In the genomic region with DNA sequence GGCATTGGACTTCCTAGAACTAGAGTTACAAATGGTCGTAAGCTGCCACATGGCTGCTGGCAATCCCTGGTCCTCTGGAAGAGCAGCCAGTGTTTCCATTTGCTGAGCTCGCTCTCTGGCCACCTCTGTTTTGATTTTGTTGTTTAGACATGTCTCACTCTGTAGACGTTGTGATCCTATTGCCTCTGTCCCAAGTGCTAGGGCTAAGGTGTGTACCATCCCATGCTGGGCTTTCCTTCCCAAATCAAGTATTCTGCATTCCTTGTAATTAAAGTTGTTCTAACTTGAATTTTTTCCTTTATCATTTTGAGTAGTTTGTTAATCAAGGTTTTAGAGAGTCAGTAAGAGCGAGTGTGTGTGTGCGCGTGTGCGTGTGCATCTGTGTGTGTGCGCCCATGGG, we compare ENCODE assay signal across 25 mouse cellular contexts. TPM values are rescaled to one million over a fixed set of nuclear protein-coding genes. Genes with fewer than 3 reads are reported as not detected.
DNase-seq lines count a peak whose midpoint lies in the region; ATAC-seq and TF ChIP-seq lines count a peak whose summit lies in the region.
"Had no signal": no experiment of that assay in that cellular context is flagged by ENCODE, and none has a peak within 500 bp of the region (broad histone marks: within the 10 kb centered on the region; RNA-seq: fewer than 3 reads in every experiment).

No protein-coding gene starts in this region.

- no peak for TF ChIP-seq CTCF in gastrocnemius, adult 2 months (IDR thresholded peaks at IDR 0.05)
- no peak for TF ChIP-seq CTCF in liver, adult 2 months (IDR thresholded peaks at IDR 0.05; ENCODE audit: low read depth, low read length)
- no peak for TF ChIP-seq CTCF in stomach, postnatal 0 days (IDR thresholded peaks at IDR 0.05; ENCODE audit: low read depth)

- no peak overlapping the region for H3K4me2 ChIP-seq in liver, embryonic 11.5 days
- no peak overlapping the region for H3K4me2 ChIP-seq in stomach, postnatal 0 days (replicated peaks; ENCODE audit: low read depth)
- H3K4me2 ChIP-seq in forebrain, embryonic 15.5 days (replicated peaks) = no peak overlapping the region
- H3K4me2 ChIP-seq: embryonic facial prominence, embryonic 12.5 days; forebrain, embryonic 13.5 days had no signal

- H3K27ac ChIP-seq in gastrocnemius, adult 2 months = peak overlapping the region; percentile 48
- H3K27ac ChIP-seq in liver, adult 2 months (replicated peaks; ENCODE audit: insufficient read depth, low read depth, low read length) = peak overlapping the region; percentile 12; the same call in 1 of the 2 replicates
- H3K27ac ChIP-seq in liver, embryonic 11.5 days (ENCODE audit: low read depth, low read length) = no peak overlapping the region
- H3K27ac ChIP-seq in stomach, postnatal 0 days (replicated peaks) = peak overlapping the region; percentile 9; the same call in 1 of the 2 replicates
- no peak overlapping the region for H3K27ac ChIP-seq in forebrain, embryonic 15.5 days (replicated peaks)
- H3K27ac ChIP-seq: embryonic facial prominence, embryonic 10.5 days; embryonic facial prominence, embryonic 12.5 days; forebrain, embryonic 13.5 days had no signal

- H3K79me2 ChIP-seq in liver, adult 2 months (ENCODE audit: control insufficient read depth, insufficient read depth, low read length) = peaks cover 13% of the 10 kb centered on the region; the same call in 1 of the 2 replicates

- no peaks in the 10 kb centered on the region for H3K27me3 ChIP-seq in liver, adult 2 months (ENCODE audit: control insufficient read depth, insufficient read depth, low read length)
- H3K27me3 ChIP-seq in liver, embryonic 11.5 days (replicated peaks; ENCODE audit: control insufficient read depth, insufficient read depth, low read length) = no peaks in the 10 kb centered on the region
- H3K27me3 ChIP-seq in stomach, postnatal 0 days (ENCODE audit: control insufficient read depth, insufficient read depth, low read length) = no peaks in the 10 kb centered on the region
- no peaks in the 10 kb centered on the region for H3K27me3 ChIP-seq in forebrain, embryonic 15.5 days
- H3K27me3 ChIP-seq: CH12.LX; embryonic facial prominence, embryonic 12.5 days; forebrain, embryonic 13.5 days; Patski had no signal

- WGBS in liver, adult 2 months = 69% methylated on average over 8 of the region's 8 CpGs
- WGBS in liver, embryonic 11.5 days = 89% methylated on average over 8 of the region's 8 CpGs
- WGBS in stomach, postnatal 0 days = 82% methylated on average over 8 of the region's 8 CpGs
- WGBS in forebrain, embryonic 15.5 days = 95% methylated on average over 8 of the region's 8 CpGs

- no peak overlapping the region for H3K4me3 ChIP-seq in gastrocnemius, adult 2 months
- no peak overlapping the region for H3K4me3 ChIP-seq in liver, adult 2 months (ENCODE audit: insufficient read depth, low read depth, low read length)
- no peak overlapping the region for H3K4me3 ChIP-seq in liver, embryonic 11.5 days (ENCODE audit: low read depth, low read length)
- no peak overlapping the region for H3K4me3 ChIP-seq in stomach, postnatal 0 days (ENCODE audit: low read depth, low read length)
- no peak overlapping the region for H3K4me3 ChIP-seq in forebrain, embryonic 15.5 days
- H3K4me3 ChIP-seq: embryonic facial prominence, embryonic 10.5 days; embryonic facial prominence, embryonic 12.5 days; forebrain, embryonic 13.5 days had no signal

- intact Hi-C loops in gastrocnemius, adult 2 months (cut with DNase I) = no loop called here

- H3K36me3 ChIP-seq in liver, adult 2 months (ENCODE audit: control insufficient read depth, insufficient read depth, low read length) = peaks cover 25% of the 10 kb centered on the region
- H3K36me3 ChIP-seq in liver, embryonic 11.5 days (ENCODE audit: control insufficient read depth, insufficient read depth, low read length) = peaks cover 23% of the 10 kb centered on the region
- peaks cover 10% of the 10 kb centered on the region for H3K36me3 ChIP-seq in stomach, postnatal 0 days (ENCODE audit: control insufficient read depth, insufficient read depth, low read length)
- peaks cover 32% of the 10 kb centered on the region for H3K36me3 ChIP-seq in forebrain, embryonic 15.5 days

- peaks cover 30% of the 10 kb centered on the region for H3K4me1 ChIP-seq in liver, adult 2 months (ENCODE audit: control insufficient read depth, insufficient read depth, low read length)
- H3K4me1 ChIP-seq in liver, embryonic 11.5 days (replicated peaks; ENCODE audit: control insufficient read depth, insufficient read depth, low read length) = peaks cover 17% of the 10 kb centered on the region
- no peaks in the 10 kb centered on the region for H3K4me1 ChIP-seq in stomach, postnatal 0 days (replicated peaks; ENCODE audit: control insufficient read depth, insufficient read depth)
- peaks cover 14% of the 10 kb centered on the region for H3K4me1 ChIP-seq in forebrain, embryonic 15.5 days

- ATAC-seq in liver, embryonic 11.5 days (replicated peaks; ENCODE audit: low FRiP score) = no peak
- no peak for ATAC-seq in stomach, postnatal 0 days (ENCODE audit: low FRiP score, low TSS enrichment)
- ATAC-seq in forebrain, embryonic 15.5 days (replicated peaks) = no peak
- ATAC-seq: CD4-positive, CD25-positive, alpha-beta regulatory T cell, adult 4 months; forebrain, embryonic 13.5 days; forebrain, embryonic 16.5 days; Patski had no signal

- peak overlapping the region; percentile 21; the same call in 1 of the 2 replicates for H3K9ac ChIP-seq in liver, adult 2 months (ENCODE audit: low read depth, low read length)
- no peak overlapping the region for H3K9ac ChIP-seq in liver, embryonic 11.5 days (ENCODE audit: low read depth, low read length)
- H3K9ac ChIP-seq in stomach, postnatal 0 days (ENCODE audit: low read length) = no peak overlapping the region
- H3K9ac ChIP-seq in forebrain, embryonic 15.5 days (replicated peaks) = no peak overlapping the region
- H3K9ac ChIP-seq: embryonic facial prominence, embryonic 12.5 days; forebrain, embryonic 13.5 days had no signal

- no peak for DNase-seq in gastrocnemius, adult 2 months
- DNase-seq in gastrocnemius, postnatal 25 days = no peak
- DNase-seq in liver, adult 2 months (ENCODE audit: extremely low read depth, low read depth, low spot score) = peak; percentile 34
- DNase-seq in liver, embryonic 11.5 days (ENCODE audit: low spot score) = no peak
- peak; percentile 68 for DNase-seq in R1 (ENCODE audit: low read depth, low spot score)
- DNase-seq in stomach, postnatal 0 days (ENCODE audit: low spot score) = no peak
- DNase-seq in gastrocnemius, adult 8-10 months (ENCODE audit: low spot score in 2 of 2) = no peak
- DNase-seq: adrenal gland, adult 2 months; adrenal gland, postnatal 10 days; adrenal gland, postnatal 25 days; B cell, adult 2 months; cerebellum, adult 11-12 months; cerebellum, adult 2 months; cerebellum, adult 9-10 months; cerebellum, postnatal 10 days; cerebellum, postnatal 25 days had no signal

- no peak for TF ChIP-seq EP300 in stomach, postnatal 0 days (optimal IDR thresholded peaks at IDR 0.05)

- TF ChIP-seq POLR2A in liver, adult 2 months (IDR thresholded peaks at IDR 0.05; ENCODE audit: extremely low read depth, insufficient read depth, low read length) = no peak

- no peaks in the 10 kb centered on the region for H3K9me3 ChIP-seq in liver, embryonic 11.5 days (ENCODE audit: control insufficient read depth, low read length)
- no peaks in the 10 kb centered on the region for H3K9me3 ChIP-seq in stomach, postnatal 0 days (ENCODE audit: control insufficient read depth, low read length)
- no peaks in the 10 kb centered on the region for H3K9me3 ChIP-seq in forebrain, embryonic 15.5 days
- H3K9me3 ChIP-seq: embryonic facial prominence, embryonic 10.5 days; embryonic facial prominence, embryonic 12.5 days; forebrain, embryonic 13.5 days; G1E had no signal

RNA-seq across cellular contexts. Expression of gene Cs, which starts 10.0 kb away (rescaled TPM):
- total RNA-seq in gastrocnemius, adult 2 months (2021) = 100 to 1,000 TPM; 541 to 658 TPM
- 100 to 1,000 TPM; 589 to 611 TPM for total RNA-seq in gastrocnemius, postnatal 25 days (2021)
- total RNA-seq in liver, adult 2 months (2014; rRNA removed) = 57.1 and 60.1 TPM in 2 replicates
- 99.6 and 115 TPM in 2 replicates for polyA plus RNA-seq in liver, adult 2 months (2012; rRNA removed)
- polyA plus RNA-seq in liver, embryonic 11.5 days (2014; fragmentation: Nextera tagmentation; extraction: Ambion mirVana) = 255 and 280 TPM in 2 replicates
- polyA plus RNA-seq in stomach, postnatal 0 days (2015; fragmentation: Nextera tagmentation; extraction: Ambion mirVana) = 152 and 158 TPM in 2 replicates
- polyA plus RNA-seq in forebrain, embryonic 15.5 days (2015; fragmentation: Nextera tagmentation; extraction: Ambion mirVana) = 233 and 237 TPM in 2 replicates
- 100 to 1,000 TPM; 491 to 577 (median 541) TPM for total RNA-seq in gastrocnemius, adult 8-10 months (2022)

RNA-seq across cellular contexts. Expression of gene Coq10a, which starts 21.3 kb away (rescaled TPM):
- 100 to 1,000 TPM; 447 to 542 TPM for total RNA-seq in gastrocnemius, adult 2 months (2021)
- total RNA-seq in gastrocnemius, postnatal 25 days (2021) = 100 to 1,000 TPM; 443 to 454 TPM
- 19.9 and 20.7 TPM in 2 replicates for total RNA-seq in liver, adult 2 months (2014; rRNA removed)
- polyA plus RNA-seq in liver, adult 2 months (2012; rRNA removed) = 57.9 and 65.7 TPM in 2 replicates
- 8.4 and 10.5 TPM in 2 replicates for polyA plus RNA-seq in liver, embryonic 11.5 days (2014; fragmentation: Nextera tagmentation; extraction: Ambion mirVana)
- 12.9 and 13.8 TPM in 2 replicates for polyA plus RNA-seq in stomach, postnatal 0 days (2015; fragmentation: Nextera tagmentation; extraction: Ambion mirVana)
- 33.7 and 35.7 TPM in 2 replicates for polyA plus RNA-seq in forebrain, embryonic 15.5 days (2015; fragmentation: Nextera tagmentation; extraction: Ambion mirVana)
- 100 to 1,000 TPM; 409 to 479 (median 445) TPM for total RNA-seq in gastrocnemius, adult 8-10 months (2022)

RNA-seq across cellular contexts. Expression of gene Cnpy2, which starts 25.3 kb away (rescaled TPM):
- total RNA-seq in gastrocnemius, adult 2 months (2021) = 10 to 100 TPM; 35.1 to 52.1 TPM
- 10 to 100 TPM; 45.5 to 47.9 TPM for total RNA-seq in gastrocnemius, postnatal 25 days (2021)
- total RNA-seq in liver, adult 2 months (2014; rRNA removed) = 89.5 and 107 TPM in 2 replicates
- polyA plus RNA-seq in liver, adult 2 months (2012; rRNA removed) = 69.0 and 72.0 TPM in 2 replicates
- polyA plus RNA-seq in liver, embryonic 11.5 days (2014; fragmentation: Nextera tagmentation; extraction: Ambion mirVana) = 195 and 221 TPM in 2 replicates
- polyA plus RNA-seq in stomach, postnatal 0 days (2015; fragmentation: Nextera tagmentation; extraction: Ambion mirVana) = 214 and 218 TPM in 2 replicates
- 208 and 216 TPM in 2 replicates for polyA plus RNA-seq in forebrain, embryonic 15.5 days (2015; fragmentation: Nextera tagmentation; extraction: Ambion mirVana)
- total RNA-seq in gastrocnemius, adult 8-10 months (2022) = 10 to 100 TPM; 51.0 to 56.9 (median 52.2) TPM

RNA-seq across cellular contexts. Expression of gene Ankrd52, which starts 29.4 kb away (rescaled TPM):
- total RNA-seq in gastrocnemius, adult 2 months (2021) = 10 to 100 TPM; 46.7 to 58.9 TPM
- 10 to 100 TPM; 61.5 to 70.1 TPM for total RNA-seq in gastrocnemius, postnatal 25 days (2021)
- 5.6 and 9.3 TPM in 2 replicates for total RNA-seq in liver, adult 2 months (2014; rRNA removed)
- polyA plus RNA-seq in liver, adult 2 months (2012; rRNA removed) = 11.8 and 14.8 TPM in 2 replicates
- polyA plus RNA-seq in liver, embryonic 11.5 days (2014; fragmentation: Nextera tagmentation; extraction: Ambion mirVana) = 12.2 and 13.4 TPM in 2 replicates
- polyA plus RNA-seq in stomach, postnatal 0 days (2015; fragmentation: Nextera tagmentation; extraction: Ambion mirVana) = 2.9 and 4.3 TPM in 2 replicates
- polyA plus RNA-seq in forebrain, embryonic 15.5 days (2015; fragmentation: Nextera tagmentation; extraction: Ambion mirVana) = 13.0 and 13.4 TPM in 2 replicates
- 10 to 100 TPM; 38.7 to 48.8 (median 43.2) TPM for total RNA-seq in gastrocnemius, adult 8-10 months (2022)

RNA-seq across cellular contexts. Expression of gene Pan2, which starts 44.4 kb away (rescaled TPM):
- 1 to 10 TPM; 5.1 to 5.3 TPM for total RNA-seq in gastrocnemius, adult 2 months (2021)
- total RNA-seq in gastrocnemius, postnatal 25 days (2021) = 1 to 10 TPM; 5.1 to 5.4 TPM
- total RNA-seq in liver, adult 2 months (2014; rRNA removed) = 9.1 and 11.8 TPM in 2 replicates
- polyA plus RNA-seq in liver, adult 2 months (2012; rRNA removed) = 12.7 and 20.3 TPM in 2 replicates
- polyA plus RNA-seq in liver, embryonic 11.5 days (2014; fragmentation: Nextera tagmentation; extraction: Ambion mirVana) = 27.8 and 29.9 TPM in 2 replicates
- 12.6 and 14.1 TPM in 2 replicates for polyA plus RNA-seq in stomach, postnatal 0 days (2015; fragmentation: Nextera tagmentation; extraction: Ambion mirVana)
- polyA plus RNA-seq in forebrain, embryonic 15.5 days (2015; fragmentation: Nextera tagmentation; extraction: Ambion mirVana) = 27.6 and 30.9 TPM in 2 replicates
- total RNA-seq in gastrocnemius, adult 8-10 months (2022) = 1 to 10 TPM; 2.6 to 3.9 (median 3.2) TPM

Comparison
In these comparisons a context has a peak if more than half of its experiments do, and no peak if none do; other contexts are left out.
1. DNase-seq: peak in liver, adult 2 months (single experiment) and R1 (single experiment); none in gastrocnemius, adult 2 months (single experiment), gastrocnemius, postnatal 25 days (single experiment), liver, embryonic 11.5 days (single experiment), stomach, postnatal 0 days (single experiment) and gastrocnemius, adult 8-10 months (0 of 2).
2. H3K27ac ChIP-seq: peak in gastrocnemius, adult 2 months (single experiment), liver, adult 2 months (single experiment) and stomach, postnatal 0 days (single experiment); none in liver, embryonic 11.5 days (single experiment) and forebrain, embryonic 15.5 days (single experiment).
3. RNA of gene Coq10a, which starts 21.3 kb away (total RNA-seq): 447 to 542 TPM in gastrocnemius, adult 2 months, 443 to 454 TPM in gastrocnemius, postnatal 25 days and 409 to 479 TPM in gastrocnemius, adult 8-10 months; 19.9 to 20.7 TPM in liver, adult 2 months; every median in the first group is over 10 times any median in the second.